Mouse (Mus musculus) olfactory bulb, adult 2 months (tissue): ENCODE measurements around the gene Tmem132a.

Source experiments
- CTCF ChIP-seq: fragments of 200-500 bp; IDR thresholded peaks from 2 replicates; pipeline ENCODE4 v1.5.1; 2012; ENCODE audit warnings: low read depth, mild to moderate bottlenecking, low read length, moderate library complexity; ENCODE audit not compliant: insufficient read depth
- POLR2A ChIP-seq: fragments of 200-500 bp; IDR thresholded peaks from 2 replicates; pipeline ENCODE4 v1.6.1; 2012; ENCODE audit warnings: mild to moderate bottlenecking, low read depth, low read length, moderate library complexity; ENCODE audit not compliant: insufficient read depth

GRCm38 (mm10) chr19:10866351-10866750 is 3.4 kb downstream of the Tmem132a start:
- TF ChIP-seq CTCF = no peak
- TF ChIP-seq POLR2A = no peak
